Mouse (Mus musculus): ENCODE data around the gene H6pd. TPM values are rescaled to one million over a fixed set of nuclear protein-coding genes. Genes with fewer than 3 reads are reported as not detected.

Gene H6pd
- total and polyA plus RNA-seq, 3 experiments: 6.9 to 10.8 TPM; not detected in 1

- TF ChIP-seq TCF12 (IDR thresholded peaks at IDR 0.05; ENCODE audit: low read depth, low read length) (no peak), TAL1 (IDR thresholded peaks at IDR 0.05; ENCODE audit: low read length) (no peak), HCFC1 (IDR thresholded peaks at IDR 0.05; ENCODE audit: low read depth, low read length) (no peak), ZNF384 (IDR thresholded peaks at IDR 0.05; ENCODE audit: low read depth, low read length) (no peak), ELF1 (IDR thresholded peaks at IDR 0.05; ENCODE audit: low read depth, low read length) (no peak), JUND (IDR thresholded peaks at IDR 0.05; ENCODE audit: low read depth, low read length) (no peak), KAT2A (conservative IDR thresholded peaks at IDR 0.05; ENCODE audit: low read depth, low read length) (no peak), POLR2A (IDR thresholded peaks at IDR 0.05; ENCODE audit: control insufficient read depth in 1 of 2, insufficient read depth in 1 of 2, low read depth in 1 of 2, low read length in 2 of 2, poor library complexity in 1 of 2) (no peak), ZMIZ1 (IDR thresholded peaks at IDR 0.05; ENCODE audit: low read depth, low read length) (no peak), MAFK (IDR thresholded peaks at IDR 0.05; ENCODE audit: borderline replicate concordance, low read depth, low read length) (no peak), GATA1 (IDR thresholded peaks at IDR 0.05; ENCODE audit: low read depth, low read length) (no peak)
- Histone ChIP-seq H3K9ac (ENCODE audit: control insufficient read depth, low read depth, low read length, poor library complexity, severe bottlenecking) (no peak overlapping the region), H3K36me3 (ENCODE audit: control insufficient read depth in 1 of 2, insufficient read depth in 2 of 2, low read length in 2 of 2) (no peaks in the 10 kb centered on the region), H3K4me3 (ENCODE audit: control insufficient read depth in 1 of 2, insufficient read depth in 1 of 2, low read depth in 2 of 2, low read length in 2 of 2) (no peak overlapping the region), H3K27me3 (ENCODE audit: control insufficient read depth in 1 of 2, insufficient read depth in 2 of 2, low read length in 2 of 2) (no peaks in the 10 kb centered on the region), H3K4me1 (ENCODE audit: control insufficient read depth in 1 of 2, insufficient read depth in 2 of 2, low read length in 2 of 2) (peaks cover 0 to 4% of the 10 kb centered on the region in 2 experiments; a peak in 1 of 4 replicates), H3K79me2 (ENCODE audit: control insufficient read depth, insufficient read depth, low read length, poor library complexity) (no peaks in the 10 kb centered on the region), H3K9me3 (replicated peaks; ENCODE audit: insufficient read depth, low read length) (no peaks in the 10 kb centered on the region), H3K27ac (ENCODE audit: control insufficient read depth, low read depth, low read length) (no peak overlapping the region)
- DNase-seq (ENCODE audit: low read depth, low spot score): no peak
Observed at GRCm38 (mm10) chr4:149959816-149960215, 49.0 kb downstream of the H6pd start.

- Histone ChIP-seq H3K27ac (ENCODE audit: control insufficient read depth, low read depth, low read length) (no peak overlapping the region), H3K27me3 (ENCODE audit: control insufficient read depth in 1 of 2, insufficient read depth in 2 of 2, low read length in 2 of 2) (no peaks in the 10 kb centered on the region), H3K4me1 (ENCODE audit: control insufficient read depth in 1 of 2, insufficient read depth in 2 of 2, low read length in 2 of 2) (peaks cover 0 to 7% of the 10 kb centered on the region in 2 experiments; a peak in 2 of 4 replicates), H3K4me3 (ENCODE audit: control insufficient read depth in 1 of 2, insufficient read depth in 1 of 2, low read depth in 2 of 2, low read length in 2 of 2) (no peak overlapping the region), H3K36me3 (ENCODE audit: control insufficient read depth in 1 of 2, insufficient read depth in 2 of 2, low read length in 2 of 2) (no peaks in the 10 kb centered on the region), H3K79me2 (ENCODE audit: control insufficient read depth, insufficient read depth, low read length, poor library complexity) (no peaks in the 10 kb centered on the region), H3K9me3 (replicated peaks; ENCODE audit: insufficient read depth, low read length) (no peaks in the 10 kb centered on the region), H3K9ac (ENCODE audit: control insufficient read depth, low read depth, low read length, poor library complexity, severe bottlenecking) (no peak overlapping the region)
- TF ChIP-seq ELF1 (IDR thresholded peaks at IDR 0.05; ENCODE audit: low read depth, low read length) (no peak), USF1 (IDR thresholded peaks at IDR 0.05; ENCODE audit: low read depth, low read length) (no peak), MYC (IDR thresholded peaks at IDR 0.05; ENCODE audit: low read depth, low read length) (peak; percentile 61), MAX (IDR thresholded peaks at IDR 0.05; ENCODE audit: low read length) (no peak), POLR2AphosphoS5 (IDR thresholded peaks at IDR 0.05; ENCODE audit: borderline replicate concordance, low read depth, low read length) (no peak), RAD21 (IDR thresholded peaks at IDR 0.05; ENCODE audit: low read depth, low read length) (peak; percentile 94), EP300 (IDR thresholded peaks at IDR 0.05; ENCODE audit: low read depth in 1 of 2, low read length in 2 of 2) (no peak), POLR2A (IDR thresholded peaks at IDR 0.05; ENCODE audit: control insufficient read depth in 1 of 2, insufficient read depth in 1 of 2, low read depth in 1 of 2, low read length in 2 of 2, poor library complexity in 1 of 2) (no peak), ZC3H11A (IDR thresholded peaks at IDR 0.05; ENCODE audit: low read depth, low read length) (peak; percentile 92), MEF2A (IDR thresholded peaks at IDR 0.05; ENCODE audit: extremely low read depth, insufficient replicate concordance, low read depth, low read length, poor library complexity, severe bottlenecking) (no peak), MAZ (IDR thresholded peaks at IDR 0.05; ENCODE audit: low read depth, low read length) (no peak), SMC3 (IDR thresholded peaks at IDR 0.05; ENCODE audit: low read depth, low read length) (peak; percentile 96), MXI1 (IDR thresholded peaks at IDR 0.05; ENCODE audit: low read depth, low read length) (no peak), CTCF (IDR thresholded peaks at IDR 0.05 in 2 of 3, conservative IDR thresholded peaks at IDR 0.05 in 1 of 3; ENCODE audit: control insufficient read depth in 1 of 3, insufficient read depth in 1 of 3, low read depth in 2 of 3, low read length in 3 of 3, poor library complexity in 1 of 3, severe bottlenecking in 1 of 3) (peak; percentile 85 to 98 (median 96)), TBP (IDR thresholded peaks at IDR 0.05; ENCODE audit: low read depth, low read length) (no peak), ZNF384 (IDR thresholded peaks at IDR 0.05; ENCODE audit: low read depth, low read length) (no peak)
- peak; percentile 79 for DNase-seq (ENCODE audit: low read depth, low spot score)
Observed at GRCm38 (mm10) chr4:149958566-149958965, 50.3 kb downstream of the H6pd start.
